Mouse (Mus musculus): ENCODE results near the gene Gcnt3. TPM values are rescaled to one million over a fixed set of nuclear protein-coding genes. Genes with fewer than 3 reads are reported as not detected.
A peak's percentile ranks its signal among the peaks of the same experiment; 100 is the strongest.
"Not testable (repeated sequence)": the region's sequence is repeated elsewhere in the genome, so short reads cannot be mapped to it uniquely, and the experiment has no call there.

The Gcnt3 gene
- polyA plus RNA-seq, 1 experiment = 5.6 TPM

DNA sequence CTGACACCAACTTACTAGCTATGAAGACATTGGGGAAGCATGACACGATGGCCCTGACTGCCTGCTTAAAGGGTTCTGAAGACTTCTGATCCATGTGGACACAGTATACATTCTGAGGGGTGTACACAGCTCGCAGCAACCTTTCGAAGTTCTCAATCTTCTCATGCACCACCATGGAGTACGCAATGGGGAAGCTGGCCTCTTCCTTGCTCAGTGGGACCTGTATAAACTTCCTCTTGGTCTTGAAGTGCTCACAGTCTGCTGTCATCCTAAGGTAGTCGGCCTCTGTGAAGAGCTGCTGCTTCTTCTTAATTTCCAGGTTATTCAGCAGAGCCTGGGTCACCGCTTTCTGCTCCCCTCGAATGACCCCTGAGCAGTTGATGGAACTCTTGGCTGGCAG, 3.2 kb downstream of the Gcnt3 start:
- no peaks in the 10 kb centered on the region for H3K27me3 ChIP-seq (ENCODE audit: control insufficient read depth, insufficient read depth, low read length)
- no peak overlapping the region; the same call in 1 of the 2 replicates for H3K27ac ChIP-seq (ENCODE audit: insufficient read depth, low read depth, low read length)
- TF ChIP-seq POLR2A (IDR thresholded peaks at IDR 0.05; ENCODE audit: low read depth, low read length) = no peak
- TF ChIP-seq CTCF (IDR thresholded peaks at IDR 0.05; ENCODE audit: extremely low read depth, insufficient read length, insufficient replicate concordance, low read depth, low read length) = no peak
- peak overlapping the region; percentile 37 for H3K4me3 ChIP-seq (ENCODE audit: low read depth, low read length)
- H3K36me3 ChIP-seq (ENCODE audit: control insufficient read depth, insufficient read depth, low read length) = peaks cover 10% of the 10 kb centered on the region
- peaks cover 6% of the 10 kb centered on the region; the same call in 1 of the 2 replicates for H3K4me1 ChIP-seq (ENCODE audit: control insufficient read depth, insufficient read depth, insufficient read length, low read length)
- 86% methylated on average over 7 of the region's 7 CpGs for WGBS

DNA sequence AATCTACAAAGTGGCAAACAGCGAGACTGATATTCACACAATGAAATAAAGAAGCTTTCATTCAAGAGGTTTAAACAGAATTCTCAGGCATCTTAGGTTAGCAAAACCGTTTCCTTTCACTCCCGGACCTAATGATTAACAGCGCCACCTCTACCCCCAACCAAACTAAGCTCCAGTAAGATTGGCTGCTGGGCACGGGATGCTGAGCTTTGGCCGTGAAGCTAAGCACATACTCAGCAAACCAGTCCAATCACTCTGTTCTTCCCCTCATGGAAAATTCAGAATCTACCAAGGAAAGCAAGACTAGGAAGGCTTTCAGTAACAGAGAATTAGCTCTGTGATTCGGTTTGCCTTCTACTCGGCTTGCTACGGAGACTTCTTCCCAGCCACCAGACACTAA, 4.8 kb downstream of the Gcnt3 start:
- Histone ChIP-seq H3K4me1 (ENCODE audit: control insufficient read depth, insufficient read depth, insufficient read length, low read length) (peaks cover 6% of the 10 kb centered on the region; the same call in 1 of the 2 replicates), H3K4me3 (ENCODE audit: low read depth, low read length) (peak overlapping the region; percentile 39), H3K36me3 (ENCODE audit: control insufficient read depth, insufficient read depth, low read length) (peaks cover 10% of the 10 kb centered on the region), H3K27ac (ENCODE audit: insufficient read depth, low read depth, low read length) (peak overlapping the region; percentile 32; the same call in 1 of the 2 replicates), H3K27me3 (ENCODE audit: control insufficient read depth, insufficient read depth, low read length) (no peaks in the 10 kb centered on the region)
- TF ChIP-seq CTCF (IDR thresholded peaks at IDR 0.05; ENCODE audit: extremely low read depth, insufficient read length, insufficient replicate concordance, low read depth, low read length) (no peak), POLR2A (IDR thresholded peaks at IDR 0.05; ENCODE audit: low read depth, low read length) (no peak)
- WGBS = 48% methylated on average over 9 of the region's 9 CpGs

DNA sequence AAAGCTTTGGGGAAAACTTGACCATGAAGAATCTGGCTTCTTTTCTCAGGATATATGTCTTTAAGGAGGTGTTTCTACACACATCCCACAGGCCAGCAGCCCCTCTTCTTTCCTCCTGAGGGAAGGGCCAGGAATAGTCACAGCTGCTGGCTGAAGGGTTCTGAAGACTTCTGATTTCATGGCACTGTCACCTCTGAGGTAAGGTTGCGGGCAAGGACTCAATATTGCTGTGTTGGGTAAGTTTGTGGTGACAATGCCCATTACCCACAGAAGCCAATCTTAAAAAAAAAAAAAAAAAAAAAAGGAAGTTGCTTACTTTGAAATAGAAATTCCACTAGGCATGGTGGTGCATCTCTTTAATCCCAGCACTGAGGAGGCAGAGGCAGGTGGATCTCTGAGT, 5.7 kb downstream of the Gcnt3 start:
- H3K4me3 ChIP-seq (ENCODE audit: low read depth, low read length) = peak overlapping the region; percentile 16; the same call in 1 of the 2 replicates
- TF ChIP-seq CTCF (IDR thresholded peaks at IDR 0.05; ENCODE audit: extremely low read depth, insufficient read length, insufficient replicate concordance, low read depth, low read length) (no peak), POLR2A (IDR thresholded peaks at IDR 0.05; ENCODE audit: low read depth, low read length) (no peak)
- peaks cover 3% of the 10 kb centered on the region; the same call in 1 of the 2 replicates for H3K4me1 ChIP-seq (ENCODE audit: control insufficient read depth, insufficient read depth, insufficient read length, low read length)
- 81% methylated on average over 1 of the region's 1 CpGs for WGBS
- no peaks in the 10 kb centered on the region for H3K27me3 ChIP-seq (ENCODE audit: control insufficient read depth, insufficient read depth, low read length)
- H3K27ac ChIP-seq (ENCODE audit: insufficient read depth, low read depth, low read length) = no peak overlapping the region
- H3K36me3 ChIP-seq (ENCODE audit: control insufficient read depth, insufficient read depth, low read length) = peaks cover 10% of the 10 kb centered on the region

DNA sequence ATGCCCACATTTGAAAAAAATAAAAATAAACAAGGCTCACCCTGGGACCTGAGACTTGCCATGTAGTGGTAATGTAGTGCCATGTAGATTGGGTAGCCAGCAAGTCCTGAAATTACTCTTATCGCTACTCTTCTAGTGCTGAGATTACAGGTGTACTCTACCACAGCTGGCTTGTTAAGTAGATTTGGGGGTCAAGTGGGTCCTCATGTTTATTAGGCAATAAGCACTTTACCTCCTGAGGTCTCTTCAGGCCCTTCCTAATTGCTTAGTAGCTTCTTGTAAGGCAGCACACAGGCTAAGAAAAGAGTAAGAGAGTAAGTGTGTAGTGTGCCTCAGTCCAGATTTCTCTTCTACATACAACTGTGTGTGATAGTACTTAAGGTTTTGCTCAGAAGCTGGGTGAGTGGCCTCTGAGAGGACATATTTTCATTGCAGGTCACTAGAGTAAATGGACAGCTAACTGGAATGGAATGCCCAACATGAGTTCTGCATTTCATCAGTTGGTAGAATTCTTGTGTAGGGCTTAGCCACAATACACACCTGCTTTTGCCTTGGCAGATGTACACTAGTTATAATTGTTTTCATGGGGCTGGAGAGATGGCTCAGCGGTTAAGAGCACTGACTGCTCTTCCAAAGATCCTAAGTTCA, 12.4 kb downstream of the Gcnt3 start:
- Histone ChIP-seq H3K36me3 (ENCODE audit: control insufficient read depth, insufficient read depth, low read length) (peaks cover 8% of the 10 kb centered on the region), H3K4me1 (ENCODE audit: control insufficient read depth, insufficient read depth, insufficient read length, low read length) (no peaks in the 10 kb centered on the region), H3K4me3 (ENCODE audit: low read depth, low read length) (no peak overlapping the region), H3K27me3 (ENCODE audit: control insufficient read depth, insufficient read depth, low read length) (no peaks in the 10 kb centered on the region), H3K27ac (ENCODE audit: insufficient read depth, low read depth, low read length) (no peak overlapping the region)
- TF ChIP-seq CTCF (IDR thresholded peaks at IDR 0.05; ENCODE audit: extremely low read depth, insufficient read length, insufficient replicate concordance, low read depth, low read length) (no peak), POLR2A (IDR thresholded peaks at IDR 0.05; ENCODE audit: low read depth, low read length) (no peak)
- 90% methylated on average over 2 of the region's 2 CpGs for WGBS

DNA sequence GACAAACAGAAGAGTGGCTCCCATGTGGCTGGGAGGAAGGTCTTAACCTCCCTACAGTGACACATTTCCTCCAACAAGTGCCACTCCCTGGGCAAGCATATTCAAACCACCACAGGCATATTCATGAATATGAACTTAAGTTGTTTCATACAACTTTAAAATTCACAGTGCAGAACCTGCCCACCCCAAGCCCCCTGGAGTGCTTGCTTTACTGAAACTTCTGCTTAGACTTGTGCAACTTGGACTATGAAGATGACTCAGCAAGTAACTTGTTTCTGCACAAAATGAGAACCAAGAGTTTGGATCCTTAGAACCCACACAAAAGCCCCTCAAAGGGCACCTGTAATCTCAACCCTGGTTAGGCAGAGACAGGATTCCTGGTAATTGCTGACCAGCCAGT, 13.2 kb downstream of the Gcnt3 start:
- TF ChIP-seq POLR2A (IDR thresholded peaks at IDR 0.05; ENCODE audit: low read depth, low read length) = no peak
- no peak overlapping the region for H3K4me3 ChIP-seq (ENCODE audit: low read depth, low read length)
- peaks cover 13% of the 10 kb centered on the region for H3K36me3 ChIP-seq (ENCODE audit: control insufficient read depth, insufficient read depth, low read length)
- H3K27ac ChIP-seq (ENCODE audit: insufficient read depth, low read depth, low read length) = no peak overlapping the region
- no peaks in the 10 kb centered on the region for H3K27me3 ChIP-seq (ENCODE audit: control insufficient read depth, insufficient read depth, low read length)
- H3K4me1 ChIP-seq (ENCODE audit: control insufficient read depth, insufficient read depth, insufficient read length, low read length) = no peaks in the 10 kb centered on the region

DNA sequence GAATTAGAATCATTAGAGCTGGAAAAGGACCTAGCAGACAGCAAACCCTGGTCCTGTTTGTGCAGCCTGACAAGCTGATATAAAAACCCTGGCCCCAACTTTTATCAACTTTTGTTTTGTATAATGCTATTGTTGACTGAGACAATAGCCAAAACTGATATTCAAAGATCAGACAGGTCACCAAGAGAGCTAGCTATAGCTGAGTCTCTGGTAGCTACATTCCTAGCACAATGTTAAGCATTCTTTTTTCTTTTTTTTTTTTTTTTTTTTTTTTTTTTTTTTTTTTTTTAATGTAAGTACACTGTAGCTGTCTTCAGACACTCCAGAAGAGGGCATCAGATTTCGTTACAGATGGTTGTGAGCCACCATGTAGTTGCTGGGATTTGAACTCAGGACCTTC, 14.3 kb downstream of the Gcnt3 start:
- not testable (repeated sequence) for H3K4me1 ChIP-seq (ENCODE audit: control insufficient read depth, insufficient read depth, insufficient read length, low read length); H3K4me3 ChIP-seq (ENCODE audit: low read depth, low read length); H3K27me3 ChIP-seq (ENCODE audit: control insufficient read depth, insufficient read depth, low read length); H3K27ac ChIP-seq (ENCODE audit: insufficient read depth, low read depth, low read length)
- 70% methylated on average over 1 of the region's 1 CpGs for WGBS
- peaks cover 14% of the 10 kb centered on the region for H3K36me3 ChIP-seq (ENCODE audit: control insufficient read depth, insufficient read depth, low read length)

DNA sequence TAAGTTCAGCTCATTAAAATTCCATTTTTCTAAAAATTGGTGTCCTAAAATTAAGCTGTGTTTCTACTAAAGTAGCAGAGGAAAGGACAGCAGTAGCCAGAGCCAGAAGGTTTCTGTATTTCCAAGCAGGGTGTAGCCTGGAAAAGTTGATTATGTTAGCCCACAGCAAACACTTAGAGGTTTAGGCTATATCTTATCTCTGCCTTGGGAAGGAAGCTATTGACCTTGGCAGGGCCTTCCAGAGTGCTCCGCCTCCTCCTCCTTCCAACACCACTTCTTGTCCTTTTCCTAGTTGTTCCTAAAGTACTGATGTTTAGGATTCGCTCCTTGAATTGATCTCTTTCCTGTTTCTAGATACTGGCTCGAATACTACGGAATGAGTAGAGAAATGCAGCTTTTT, 15.8 kb downstream of the Gcnt3 start:
- no peak for TF ChIP-seq POLR2A (IDR thresholded peaks at IDR 0.05; ENCODE audit: low read depth, low read length)
- TF ChIP-seq CTCF (IDR thresholded peaks at IDR 0.05; ENCODE audit: extremely low read depth, insufficient read length, insufficient replicate concordance, low read depth, low read length) = no peak
- Histone ChIP-seq H3K27ac (ENCODE audit: insufficient read depth, low read depth, low read length) (no peak overlapping the region), H3K36me3 (ENCODE audit: control insufficient read depth, insufficient read depth, low read length) (peaks cover 17% of the 10 kb centered on the region), H3K4me1 (ENCODE audit: control insufficient read depth, insufficient read depth, insufficient read length, low read length) (no peaks in the 10 kb centered on the region), H3K4me3 (ENCODE audit: low read depth, low read length) (no peak overlapping the region), H3K27me3 (ENCODE audit: control insufficient read depth, insufficient read depth, low read length) (no peaks in the 10 kb centered on the region)
- 39% methylated on average over 4 of the region's 4 CpGs for WGBS

DNA sequence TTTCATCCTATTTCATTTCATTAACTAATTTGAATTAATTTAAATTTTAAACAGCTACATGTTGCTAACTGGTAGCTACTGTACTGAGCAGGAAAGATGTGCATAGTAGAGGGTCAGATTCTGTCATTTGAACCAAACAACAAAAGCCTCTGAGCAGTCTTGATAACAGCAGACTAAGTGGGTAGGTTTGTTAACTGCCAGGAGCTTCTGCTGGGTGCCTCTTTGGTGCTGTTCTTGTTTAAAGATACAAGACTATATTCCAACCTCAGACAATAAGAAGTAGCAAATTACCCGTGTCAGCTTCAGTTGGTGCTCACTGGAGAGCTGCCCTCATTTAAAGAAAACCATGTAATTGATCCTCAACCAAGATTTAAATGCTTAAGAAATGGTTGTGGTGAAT, 16.3 kb downstream of the Gcnt3 start:
- 37% methylated on average over 1 of the region's 1 CpGs for WGBS

More for the DNA sequence above, 16.3 kb downstream of the Gcnt3 start:
- no peak for TF ChIP-seq POLR2A (IDR thresholded peaks at IDR 0.05; ENCODE audit: low read depth, low read length)
- TF ChIP-seq CTCF (IDR thresholded peaks at IDR 0.05; ENCODE audit: extremely low read depth, insufficient read length, insufficient replicate concordance, low read depth, low read length) = no peak
- H3K27ac ChIP-seq (ENCODE audit: insufficient read depth, low read depth, low read length) = no peak overlapping the region
- no peaks in the 10 kb centered on the region for H3K27me3 ChIP-seq (ENCODE audit: control insufficient read depth, insufficient read depth, low read length)
- no peak overlapping the region for H3K4me3 ChIP-seq (ENCODE audit: low read depth, low read length)
- H3K36me3 ChIP-seq (ENCODE audit: control insufficient read depth, insufficient read depth, low read length) = peaks cover 19% of the 10 kb centered on the region
- H3K4me1 ChIP-seq (ENCODE audit: control insufficient read depth, insufficient read depth, insufficient read length, low read length) = no peaks in the 10 kb centered on the region

Measured in small intestine, adult 2 months (tissue).